Mouse (Mus musculus) liver, embryonic 14.5 days (tissue): ENCODE measurements around the gene Palld.

Experiments
- CTCF ChIP-seq: IDR thresholded peaks from 2 replicates; pipeline ENCODE4 v1.5.1; 2016; ENCODE audit warnings: antibody characterized with exemption, low read depth, control low read depth
- EP300 ChIP-seq: IDR thresholded peaks from 2 replicates; pipeline ENCODE4 v1.6.1; 2016; ENCODE audit warnings: antibody characterized with exemption, low read depth

- TF ChIP-seq CTCF = no peak
- TF ChIP-seq EP300 = no peak
These were observed 422.1 kb downstream of the Palld start for GRCm38 (mm10) chr8:61480260-61480967.
